Mouse (Mus musculus) heart, adult 18-20 months (tissue): ENCODE measurements around the gene Cox11. TPM values are rescaled to one million over a fixed set of nuclear protein-coding genes. Genes with fewer than 3 reads are reported as not detected.

Experiments
- DNase-seq, 2 experiments: peaks; one replicate each; pipeline ENCODE4 v3.0.0; 2021 to 2022; ENCODE audit warnings: mixed read lengths in 1 of 2
- long read RNA-seq, 2 experiments: library from polyadenylated mRNA; stranded (forward); transcript quantifications; one replicate each; pipeline ENCODE4 v2.0.0; 2021
- total RNA-seq, 2 experiments: library from RNA; stranded (reverse); gene quantifications; 2 replicates each; pipeline ENCODE4 v1.2.3; 2021

Cox11 gene
- 10 to 100 TPM; 20.1 to 24.2 TPM for total RNA-seq
- long read RNA-seq, experiment 1, transcript Cox11-201 (4 exons, 1,224 nt), result major isoform, 20 of 21 reads
- long read RNA-seq, experiment 1, partial matches to known transcripts, result 0 of 21 reads
- long read RNA-seq, experiment 1, other reads (novel, unspliced or antisense), result 1 of 21 reads
- long read RNA-seq, experiment 2, transcript Cox11-201 (4 exons, 1,224 nt), result major isoform, 9 of 10 reads
- long read RNA-seq, experiment 2, partial matches to known transcripts, result 0 of 10 reads
- long read RNA-seq, experiment 2, other reads (novel, unspliced or antisense), result 0 of 10 reads

- DNase-seq, result peak; percentile 94
Observed at GRCm38 (mm10) chr11:90637440-90638311, at the start of gene Cox11, which contains the start of gene Stxbp4. Gene Cox11 (plus strand): TSS chr11:90638173. Gene Stxbp4 (minus strand): TSS chr11:90638084.

- DNase-seq, result no peak
Observed at GRCm38 (mm10) chr11:90590996-90591395, 47.0 kb upstream of the Cox11 start.

- no peak for DNase-seq
Observed at GRCm38 (mm10) chr11:90595826-90596225, 42.1 kb upstream of the Cox11 start.

- no peak for DNase-seq
Observed at GRCm38 (mm10) chr11:90603066-90603465, 34.9 kb upstream of the Cox11 start.

- DNase-seq, result no peak
Observed at GRCm38 (mm10) chr11:90612118-90612517, 25.9 kb upstream of the Cox11 start.

- DNase-seq, result no peak
Observed at GRCm38 (mm10) chr11:90614743-90615142, 23.2 kb upstream of the Cox11 start.

GRCm38 (mm10) chr11:90616431-90616830, 21.5 kb upstream of the Cox11 start:
- peak in 1 of 2 experiments; percentile 48 for DNase-seq

- no peak for DNase-seq
Observed at GRCm38 (mm10) chr11:90622044-90622443, 15.9 kb upstream of the Cox11 start.

GRCm38 (mm10) chr11:90622500-90622899, 15.5 kb upstream of the Cox11 start:
- no peak for DNase-seq

- peak; percentile 17 to 75 for DNase-seq
Observed at GRCm38 (mm10) chr11:90623477-90623876, 14.5 kb upstream of the Cox11 start.

- no peak for DNase-seq
Observed at GRCm38 (mm10) chr11:90625174-90625573, 12.8 kb upstream of the Cox11 start.

- no peak for DNase-seq
Observed at GRCm38 (mm10) chr11:90627751-90628150, 10.2 kb upstream of the Cox11 start.

GRCm38 (mm10) chr11:90632480-90632879, 5.5 kb upstream of the Cox11 start:
- no peak for DNase-seq

GRCm38 (mm10) chr11:90634661-90635060, 3.3 kb upstream of the Cox11 start:
- DNase-seq, result no peak

- DNase-seq, result peak; percentile 29 to 43
Observed at GRCm38 (mm10) chr11:90638312-90638830, 398 bp downstream of the Cox11 start.

GRCm38 (mm10) chr11:90649777-90650176, 11.8 kb downstream of the Cox11 start:
- no peak for DNase-seq

GRCm38 (mm10) chr11:90650231-90650885, 12.4 kb downstream of the Cox11 start:
- no peak for DNase-seq

GRCm38 (mm10) chr11:90652603-90653002, 14.6 kb downstream of the Cox11 start:
- DNase-seq, result no peak

GRCm38 (mm10) chr11:90657527-90657926, 19.6 kb downstream of the Cox11 start:
- no peak for DNase-seq

GRCm38 (mm10) chr11:90660662-90661061, 22.7 kb downstream of the Cox11 start:
- DNase-seq, result no peak

- no peak for DNase-seq
Observed at GRCm38 (mm10) chr11:90663052-90663451, 25.1 kb downstream of the Cox11 start.

- DNase-seq, result no peak
Observed at GRCm38 (mm10) chr11:90663618-90664297, 25.8 kb downstream of the Cox11 start.
